Mouse (Mus musculus) ES-Bruce4 (cell line): ENCODE data around the gene Sbf2.

Experiments
- CTCF ChIP-seq: IDR thresholded peaks from one replicate; pipeline ENCODE4 v1.8.1; 2011; ENCODE audit warnings: low read depth, low read length
- EP300 ChIP-seq: IDR thresholded peaks from 2 replicates; pipeline ENCODE4 v1.6.1; 2011; ENCODE audit warnings: low read depth, low read length; ENCODE audit not compliant: insufficient read depth

DNA sequence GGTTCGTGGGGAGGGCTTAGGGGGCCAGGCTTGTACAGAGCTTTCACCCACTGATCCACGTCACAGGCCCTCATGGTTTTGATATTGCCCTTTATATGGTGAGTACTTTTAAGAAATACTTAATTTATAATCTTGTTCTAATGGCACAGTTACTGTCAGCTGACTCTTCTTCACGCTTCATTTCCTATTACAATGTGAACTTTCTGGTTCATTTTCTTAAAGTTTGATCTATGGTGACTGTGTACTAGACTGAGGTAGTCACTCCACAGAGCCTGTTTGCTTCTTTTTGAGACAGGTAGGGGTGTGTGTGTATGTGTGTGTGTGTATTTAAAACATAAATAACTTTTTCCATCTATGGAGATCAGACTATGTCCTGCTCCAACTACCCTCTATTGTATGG, 21.2 kb upstream of the Sbf2 start:
- no peak for TF ChIP-seq EP300
- no peak for TF ChIP-seq CTCF
